Mouse (Mus musculus): ENCODE measurements around the gene Tmod1. TPM values are rescaled to one million over a fixed set of nuclear protein-coding genes. Genes with fewer than 3 reads are reported as not detected.

Gene Tmod1
- total RNA-seq, 1 experiment from 2014 or later, result 1.2 TPM

DNA sequence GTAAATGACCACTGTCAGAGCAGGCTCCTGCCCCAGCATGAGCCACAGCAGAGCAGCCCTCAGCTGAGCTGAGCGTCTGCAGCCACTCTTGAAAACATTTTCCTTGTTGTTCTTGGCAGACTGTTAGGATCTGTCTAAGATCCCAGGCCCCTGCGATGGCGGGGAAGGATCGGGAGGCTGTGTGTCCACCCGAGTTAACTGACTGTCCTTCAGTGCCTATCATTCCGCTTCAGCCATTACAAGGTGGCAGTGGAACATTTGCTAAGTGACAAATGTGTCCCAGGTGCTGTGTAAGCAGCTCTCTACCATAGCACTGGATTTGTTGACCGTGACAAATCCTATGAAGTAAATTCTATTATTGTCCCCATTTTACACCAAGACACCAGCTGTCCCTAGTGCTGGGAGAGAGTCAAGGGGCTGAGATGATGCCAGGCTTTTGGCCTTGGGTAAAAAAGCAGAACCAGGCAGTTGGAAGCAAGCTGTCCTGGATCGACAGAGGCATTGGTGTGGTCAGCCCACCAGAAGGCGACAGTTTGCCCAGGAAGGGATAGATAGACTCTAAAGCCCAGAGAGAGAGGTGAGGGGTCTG lies 46.6 kb downstream of the Tmod1 start:
- no peak for ATAC-seq (ENCODE audit: extremely low read depth, insufficient number of reproducible peaks, low FRiP score, poor library complexity, severe bottlenecking)

DNA sequence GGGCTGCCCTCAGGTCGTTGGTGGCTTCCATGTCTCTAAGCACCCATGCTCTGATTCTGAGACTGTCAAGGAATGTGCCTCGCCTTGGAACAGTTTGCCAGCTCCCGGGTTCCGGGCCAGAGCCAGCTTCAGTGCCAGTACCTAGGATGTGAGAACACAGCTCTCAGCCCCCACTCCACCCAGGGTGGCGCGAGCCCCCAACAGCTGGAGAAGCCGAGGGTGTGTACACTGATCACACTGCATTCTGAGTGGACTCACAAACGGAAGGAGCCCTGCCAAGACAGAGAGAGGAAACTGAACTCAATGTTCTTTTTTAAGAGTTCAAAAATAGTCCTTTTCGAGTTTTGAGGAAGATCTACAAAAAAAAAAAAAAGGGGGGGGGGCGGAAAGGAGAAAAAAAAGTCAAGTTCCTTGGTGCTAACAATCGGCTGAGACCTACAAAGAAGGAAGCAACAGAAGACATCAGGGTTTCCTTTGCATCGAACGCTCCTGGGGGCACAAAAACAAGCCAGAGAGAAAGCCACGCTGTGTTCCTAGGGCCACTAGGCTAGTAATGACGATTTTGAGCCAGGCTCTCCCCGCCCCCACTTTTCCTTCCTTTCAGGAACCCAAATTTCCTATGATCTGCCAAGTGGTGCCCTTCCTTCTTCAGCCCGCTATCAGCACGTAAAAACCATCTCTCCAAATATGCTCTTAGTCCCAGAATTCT lies 48.1 kb downstream of the Tmod1 start:
- no peak for ATAC-seq (ENCODE audit: extremely low read depth, insufficient number of reproducible peaks, low FRiP score, poor library complexity, severe bottlenecking)

GRCm38 (mm10) chr4:46087427-46087771 lies 48.7 kb downstream of the Tmod1 start:
- ATAC-seq (ENCODE audit: extremely low read depth, insufficient number of reproducible peaks, low FRiP score, poor library complexity, severe bottlenecking), result no peak

- ATAC-seq (ENCODE audit: extremely low read depth, insufficient number of reproducible peaks, low FRiP score, poor library complexity, severe bottlenecking), result no peak
These were observed 49.1 kb downstream of the Tmod1 start for GRCm38 (mm10) chr4:46087852-46088251.

GRCm38 (mm10) chr4:46089524-46090125 lies 50.9 kb downstream of the Tmod1 start:
- no peak for ATAC-seq (ENCODE audit: extremely low read depth, insufficient number of reproducible peaks, low FRiP score, poor library complexity, severe bottlenecking)

DNA sequence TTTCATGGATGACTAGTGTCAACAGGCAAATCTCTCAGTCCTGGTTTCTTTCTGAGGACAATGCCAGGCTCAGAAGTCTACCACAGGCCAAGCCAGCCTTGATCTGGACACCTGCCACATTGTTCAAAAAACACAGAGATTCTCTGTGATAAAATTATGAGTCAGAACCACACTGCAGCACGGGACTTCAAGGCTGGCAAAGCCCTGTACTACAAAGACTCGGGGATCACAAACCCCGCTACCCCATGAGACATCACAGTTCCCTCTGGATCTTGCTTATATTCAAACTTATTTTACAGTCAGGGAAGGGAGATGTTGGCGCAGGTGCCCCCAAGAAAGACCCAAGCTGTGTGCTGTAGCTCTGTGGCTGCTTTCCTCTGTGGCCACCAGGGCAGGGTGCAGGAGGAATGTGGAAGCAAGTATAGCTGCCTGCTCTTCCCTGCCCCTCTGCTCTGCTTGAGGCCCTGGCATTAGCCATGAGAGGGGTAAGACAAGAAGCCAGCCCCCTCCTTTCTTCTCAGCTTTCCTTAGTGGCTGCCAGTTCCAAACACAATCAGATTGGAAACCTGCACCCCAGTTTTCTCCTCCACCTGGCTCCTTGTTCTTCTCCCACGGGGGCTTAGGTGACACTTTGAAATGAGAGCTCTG lies 53.8 kb downstream of the Tmod1 start:
- ATAC-seq (ENCODE audit: extremely low read depth, insufficient number of reproducible peaks, low FRiP score, poor library complexity, severe bottlenecking), result no peak

- ATAC-seq (ENCODE audit: extremely low read depth, insufficient number of reproducible peaks, low FRiP score, poor library complexity, severe bottlenecking), result no peak
These were observed 56.4 kb downstream of the Tmod1 start for GRCm38 (mm10) chr4:46094916-46095825.

- no peak for ATAC-seq (ENCODE audit: extremely low read depth, insufficient number of reproducible peaks, low FRiP score, poor library complexity, severe bottlenecking)
These were observed 57.1 kb downstream of the Tmod1 start for GRCm38 (mm10) chr4:46095826-46096159.

GRCm38 (mm10) chr4:46096546-46096945 lies 57.8 kb downstream of the Tmod1 start:
- ATAC-seq (ENCODE audit: extremely low read depth, insufficient number of reproducible peaks, low FRiP score, poor library complexity, severe bottlenecking), result no peak

- no peak for ATAC-seq (ENCODE audit: extremely low read depth, insufficient number of reproducible peaks, low FRiP score, poor library complexity, severe bottlenecking)
These were observed 58.9 kb downstream of the Tmod1 start for GRCm38 (mm10) chr4:46097591-46097990.

DNA sequence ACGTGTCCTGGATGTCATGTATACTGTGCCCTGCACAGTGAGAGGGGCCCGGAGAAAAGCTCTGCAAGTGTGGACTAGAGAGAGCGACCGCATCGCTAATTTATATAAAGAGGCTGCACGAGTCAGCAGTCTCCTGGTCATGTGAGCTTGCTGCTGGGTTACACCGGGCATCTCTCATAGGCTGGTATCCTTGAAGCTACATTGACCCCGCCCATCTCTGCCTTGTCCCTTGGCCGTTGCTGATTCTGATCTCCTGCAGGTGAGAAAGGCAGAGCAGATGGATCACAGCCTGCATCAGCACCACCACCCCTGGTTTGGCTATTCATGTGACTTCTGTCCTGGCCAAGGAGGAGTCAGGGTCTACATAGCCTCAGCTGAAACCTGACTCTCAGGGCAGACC lies 60.4 kb downstream of the Tmod1 start:
- ATAC-seq (ENCODE audit: extremely low read depth, insufficient number of reproducible peaks, low FRiP score, poor library complexity, severe bottlenecking), result no peak

- no peak for ATAC-seq (ENCODE audit: extremely low read depth, insufficient number of reproducible peaks, low FRiP score, poor library complexity, severe bottlenecking)
These were observed 61.8 kb downstream of the Tmod1 start for GRCm38 (mm10) chr4:46100539-46100938.

- ATAC-seq (ENCODE audit: extremely low read depth, insufficient number of reproducible peaks, low FRiP score, poor library complexity, severe bottlenecking), result no peak
These were observed 62.5 kb downstream of the Tmod1 start for GRCm38 (mm10) chr4:46101211-46101711.

- no peak for ATAC-seq (ENCODE audit: extremely low read depth, insufficient number of reproducible peaks, low FRiP score, poor library complexity, severe bottlenecking)
These were observed 63.5 kb downstream of the Tmod1 start for GRCm38 (mm10) chr4:46102078-46102769.

GRCm38 (mm10) chr4:46110084-46110483 lies 71.3 kb downstream of the Tmod1 start:
- no peak for ATAC-seq (ENCODE audit: extremely low read depth, insufficient number of reproducible peaks, low FRiP score, poor library complexity, severe bottlenecking)

- no peak for ATAC-seq (ENCODE audit: extremely low read depth, insufficient number of reproducible peaks, low FRiP score, poor library complexity, severe bottlenecking)
These were observed 72.6 kb downstream of the Tmod1 start for GRCm38 (mm10) chr4:46111361-46111760.

DNA sequence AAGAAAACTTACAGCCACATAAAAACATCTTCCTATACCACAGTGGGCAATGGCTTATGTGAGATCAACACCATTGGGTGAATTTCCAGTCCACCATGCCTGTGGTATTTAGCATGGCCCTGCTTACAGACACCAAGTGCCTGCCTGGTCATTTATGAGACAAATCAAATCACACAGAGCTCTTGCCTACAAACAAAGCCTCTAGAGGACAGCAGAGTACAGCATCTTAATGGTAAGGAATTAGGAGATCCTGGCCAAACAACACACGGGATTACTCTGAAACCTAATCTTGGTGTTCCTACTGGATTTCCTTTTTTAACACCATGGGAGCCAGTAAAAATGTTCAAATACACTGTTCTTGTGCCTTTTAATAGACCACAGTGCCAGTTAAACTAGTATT lies 76.6 kb downstream of the Tmod1 start:
- ATAC-seq (ENCODE audit: extremely low read depth, insufficient number of reproducible peaks, low FRiP score, poor library complexity, severe bottlenecking), result no peak

- ATAC-seq (ENCODE audit: extremely low read depth, insufficient number of reproducible peaks, low FRiP score, poor library complexity, severe bottlenecking), result no peak
These were observed 77.9 kb downstream of the Tmod1 start for GRCm38 (mm10) chr4:46116544-46117175.
